Mouse (Mus musculus) retina, embryonic 14.5 days (tissue): ENCODE results near the gene Auts2.

ENCODE experiments used
- DNase-seq: peaks from one replicate; pipeline ENCODE4 v3.0.0-alpha.2; 2015; ENCODE audit warnings: low spot score

Auts2 gene

DNA sequence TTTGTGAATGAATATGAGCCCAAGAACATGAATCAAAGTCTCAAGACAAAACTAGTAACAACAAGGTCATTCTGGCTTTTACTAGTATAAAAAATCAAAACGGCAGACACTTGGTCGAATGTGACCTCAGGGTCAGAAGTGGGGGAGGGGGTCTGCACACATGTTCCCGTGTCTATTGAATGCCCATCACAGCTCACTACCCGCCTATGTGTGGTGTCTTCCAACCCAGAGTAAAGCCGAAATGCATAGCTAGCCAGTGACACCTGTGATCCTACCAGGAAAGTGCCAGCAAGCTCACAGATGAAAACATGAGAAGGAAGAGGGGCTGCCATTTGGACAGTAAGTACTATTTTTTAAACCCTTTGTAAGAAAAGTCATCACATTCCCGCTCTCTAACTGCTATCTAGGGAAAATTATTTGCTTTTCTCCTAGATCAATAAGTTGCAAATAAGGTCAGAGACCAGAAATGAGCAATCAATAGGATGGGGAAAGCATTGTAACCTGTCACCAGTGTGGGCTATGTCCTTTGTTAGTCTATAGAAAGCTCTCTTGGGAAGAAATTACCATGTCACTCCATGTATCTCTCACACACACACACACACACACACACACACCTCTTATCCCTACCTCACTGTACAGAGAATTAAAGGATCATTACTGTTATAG, 94.6 kb downstream of the Auts2 start:
- no peak for DNase-seq

DNA sequence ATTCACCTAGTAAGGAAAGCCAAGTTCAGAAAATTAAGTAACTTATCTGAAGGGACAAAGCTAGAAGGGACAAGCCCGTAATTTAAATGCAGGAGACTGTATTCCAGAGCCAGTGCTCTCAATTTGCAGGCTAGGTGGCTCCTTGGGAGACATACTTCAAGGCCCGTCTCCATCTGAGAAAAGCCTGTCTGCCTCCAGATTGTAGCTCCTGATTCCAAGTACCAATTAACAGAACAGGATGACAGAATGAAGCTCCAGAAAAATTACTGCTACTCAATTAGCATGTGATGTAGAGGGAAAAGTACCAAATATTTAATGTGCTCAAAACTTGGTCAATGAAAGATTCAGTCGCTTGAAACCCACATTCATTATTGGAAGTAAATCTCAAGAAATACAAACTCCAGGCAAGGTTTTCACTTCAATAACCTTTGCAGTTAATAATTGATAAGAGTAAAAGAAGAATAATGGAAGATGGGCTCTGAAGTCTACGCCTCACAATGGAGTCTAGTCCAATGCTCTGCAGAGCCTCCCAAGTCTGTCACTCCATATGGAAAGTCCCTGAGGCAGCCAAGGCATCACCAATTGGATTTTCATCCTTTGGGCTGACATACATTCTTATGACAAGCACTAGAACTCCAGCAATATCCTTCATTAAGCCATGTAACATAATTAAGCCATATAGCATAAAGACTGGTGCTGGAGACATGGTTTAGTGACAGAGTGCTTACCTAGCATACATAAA, 97.8 kb downstream of the Auts2 start:
- DNase-seq = no peak

- no peak for DNase-seq
Measured at GRCm38 (mm10) chr5:132442948-132443347, 100.2 kb downstream of the Auts2 start.

DNA sequence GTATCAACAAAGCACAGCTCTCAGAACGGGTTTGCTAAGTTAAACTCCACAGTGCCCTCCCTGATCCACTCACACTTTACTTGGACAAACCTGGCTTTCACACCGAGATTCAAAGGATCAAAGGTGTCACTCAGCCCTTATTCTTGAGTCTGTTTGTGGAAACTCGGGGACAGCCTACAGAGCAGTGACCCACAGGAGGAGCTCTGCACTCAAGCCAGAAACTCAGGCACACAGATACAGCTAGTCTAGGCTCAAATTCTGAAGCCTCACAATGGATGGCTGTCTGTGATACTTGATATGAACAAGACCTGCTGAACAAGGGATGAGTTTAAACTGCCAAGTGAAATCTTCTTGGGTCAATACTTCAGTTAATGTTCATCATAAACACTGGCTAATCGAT, 104.7 kb downstream of the Auts2 start:
- DNase-seq = no peak

GRCm38 (mm10) chr5:132437994-132438393, 105.2 kb downstream of the Auts2 start:
- DNase-seq = no peak

- no peak for DNase-seq
Measured at GRCm38 (mm10) chr5:132437478-132437877, 105.7 kb downstream of the Auts2 start.

DNA sequence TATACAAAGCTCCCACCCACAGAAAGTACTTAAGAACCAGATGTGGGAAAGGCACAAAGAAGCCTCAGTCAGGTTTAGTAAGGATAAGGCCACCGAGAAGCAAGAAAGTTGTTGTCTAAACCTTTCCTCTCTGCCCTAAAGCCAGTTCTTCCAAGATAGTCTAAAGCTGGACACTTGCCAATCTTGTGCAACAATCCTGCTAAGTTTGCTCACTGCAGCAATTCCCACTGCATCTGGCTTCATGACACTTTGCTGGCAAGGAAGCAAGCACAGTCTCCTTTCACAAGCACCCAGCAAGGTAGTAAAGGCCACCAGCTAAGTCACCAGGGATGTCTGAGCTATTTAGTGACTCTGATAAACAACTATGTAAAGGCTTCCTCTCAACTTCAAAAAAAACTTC, 106.2 kb downstream of the Auts2 start:
- no peak for DNase-seq

- no peak for DNase-seq
Measured at GRCm38 (mm10) chr5:132436473-132436872, 106.7 kb downstream of the Auts2 start.

GRCm38 (mm10) chr5:132435401-132435800, 107.7 kb downstream of the Auts2 start:
- no peak for DNase-seq

GRCm38 (mm10) chr5:132433377-132434115, 109.6 kb downstream of the Auts2 start:
- DNase-seq = no peak

GRCm38 (mm10) chr5:132429363-132429762, 113.8 kb downstream of the Auts2 start:
- peak; percentile 76 for DNase-seq

GRCm38 (mm10) chr5:132426342-132426741, 116.8 kb downstream of the Auts2 start:
- no peak for DNase-seq

GRCm38 (mm10) chr5:132425792-132426309, 117.3 kb downstream of the Auts2 start:
- DNase-seq = no peak

GRCm38 (mm10) chr5:132410338-132410852, 132.7 kb downstream of the Auts2 start:
- no peak for DNase-seq

DNA sequence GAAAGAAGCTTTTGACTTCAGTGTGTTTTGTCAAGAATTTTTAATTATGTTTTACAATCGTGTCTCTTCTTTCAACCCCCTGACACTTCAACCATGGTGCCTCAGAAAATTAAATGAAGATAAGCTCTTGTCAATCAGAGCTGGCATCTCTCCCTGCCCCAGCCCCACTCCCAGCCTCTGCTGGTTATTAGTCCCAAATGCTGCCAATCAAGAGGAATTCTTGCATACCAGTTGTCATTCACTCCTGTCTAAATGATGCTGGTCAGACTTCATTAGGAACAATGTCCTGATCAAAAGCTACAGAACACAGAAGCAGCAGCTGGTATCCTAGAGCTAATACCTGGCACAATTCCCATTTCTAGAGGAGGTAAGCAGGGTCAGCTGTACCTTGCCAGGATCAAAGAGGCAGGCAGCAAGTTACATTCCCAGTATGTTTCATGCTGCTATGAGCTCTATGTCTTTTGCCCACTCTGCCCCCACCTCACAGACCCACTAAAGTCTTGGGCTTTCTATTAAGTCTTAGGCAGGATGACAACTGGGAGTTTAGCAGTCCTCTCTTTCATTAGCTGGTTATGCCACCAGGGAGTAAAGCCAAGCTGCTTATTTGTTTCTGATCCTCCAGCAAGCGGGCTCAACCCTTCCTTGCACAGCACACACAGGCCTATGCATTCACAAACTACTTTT, 134.1 kb downstream of the Auts2 start:
- DNase-seq = no peak

- DNase-seq = no peak
Measured at GRCm38 (mm10) chr5:132400556-132400955, 142.6 kb downstream of the Auts2 start.

DNA sequence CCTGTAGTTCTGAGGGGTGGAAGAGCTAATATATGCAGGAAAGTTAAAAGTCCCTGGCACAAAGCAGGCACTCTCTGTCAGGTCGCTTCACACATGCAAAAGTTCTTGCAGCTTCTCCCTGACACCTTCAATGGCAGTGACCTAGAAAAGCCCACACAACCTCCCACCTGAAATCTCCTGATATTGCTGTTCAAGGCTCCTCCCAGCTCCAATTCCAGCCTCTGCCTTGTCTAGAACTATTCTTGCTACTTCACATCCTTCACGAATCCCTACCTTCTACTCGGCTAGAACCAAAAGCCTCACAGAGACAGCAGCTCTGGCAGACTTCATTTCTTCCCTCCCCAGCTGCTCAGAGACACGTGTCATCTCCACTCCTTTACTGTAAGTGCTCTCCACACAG, 143.7 kb downstream of the Auts2 start:
- DNase-seq = no peak

GRCm38 (mm10) chr5:132395922-132396321, 147.2 kb downstream of the Auts2 start:
- DNase-seq = no peak

- DNase-seq = no peak
Measured at GRCm38 (mm10) chr5:132394800-132395575, 148.2 kb downstream of the Auts2 start.

DNA sequence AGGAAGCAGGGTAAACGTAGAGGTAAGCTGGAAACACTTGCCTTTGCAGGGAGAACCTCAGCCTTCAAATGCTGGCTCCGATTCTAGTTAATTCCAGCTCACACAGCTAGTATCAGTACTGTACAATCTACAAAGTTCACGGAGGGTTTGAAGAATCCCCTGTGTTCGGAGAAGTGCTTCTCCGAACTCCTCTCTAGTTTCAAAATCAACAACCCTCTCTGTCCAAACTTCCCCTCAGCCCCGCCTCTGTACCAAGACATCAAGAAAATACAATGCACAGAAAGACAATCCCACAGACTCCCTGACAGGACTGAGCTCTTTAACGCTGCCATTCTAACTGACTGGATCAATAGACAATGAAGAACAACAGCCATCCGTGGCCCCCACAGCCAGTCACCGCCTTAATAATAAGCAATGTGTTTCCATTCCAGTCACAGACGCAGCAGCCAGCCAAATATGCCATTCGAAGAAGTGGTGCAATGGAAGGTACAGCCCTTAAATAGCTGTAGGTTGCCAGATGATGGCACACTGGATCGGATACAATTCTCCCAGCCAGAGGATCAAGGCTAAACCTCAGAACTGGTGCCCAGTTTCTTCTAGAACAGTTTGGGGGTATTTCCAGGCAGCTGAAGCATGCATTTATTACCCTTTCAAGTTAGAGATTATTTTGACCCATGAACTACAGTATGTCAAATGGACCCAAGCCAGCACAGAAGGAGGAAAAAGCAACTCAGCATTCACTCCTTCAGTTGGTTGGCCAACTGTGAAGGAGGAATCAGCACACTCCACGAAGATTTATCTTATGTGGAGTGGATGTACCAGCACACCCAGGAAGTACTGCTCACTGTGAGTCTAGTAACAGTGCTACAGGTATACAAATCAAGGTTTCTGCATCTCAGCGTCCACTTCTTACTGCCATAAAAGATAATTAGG, 151.0 kb downstream of the Auts2 start:
- no peak for DNase-seq
